Mouse (Mus musculus) CD8-positive naive resting alpha-beta T cell, adult 2 months (primary cell): ENCODE results near the gene Fbxw10.
A peak's percentile ranks its signal among the peaks of the same experiment; 100 is the strongest.

Source experiments
- DNase-seq, 2 experiments: peaks; one replicate each; pipeline ENCODE4 v3.0.0; 2022; ENCODE audit warnings: low read depth in 2 of 2, low spot score in 2 of 2

Fbxw10 gene

DNA sequence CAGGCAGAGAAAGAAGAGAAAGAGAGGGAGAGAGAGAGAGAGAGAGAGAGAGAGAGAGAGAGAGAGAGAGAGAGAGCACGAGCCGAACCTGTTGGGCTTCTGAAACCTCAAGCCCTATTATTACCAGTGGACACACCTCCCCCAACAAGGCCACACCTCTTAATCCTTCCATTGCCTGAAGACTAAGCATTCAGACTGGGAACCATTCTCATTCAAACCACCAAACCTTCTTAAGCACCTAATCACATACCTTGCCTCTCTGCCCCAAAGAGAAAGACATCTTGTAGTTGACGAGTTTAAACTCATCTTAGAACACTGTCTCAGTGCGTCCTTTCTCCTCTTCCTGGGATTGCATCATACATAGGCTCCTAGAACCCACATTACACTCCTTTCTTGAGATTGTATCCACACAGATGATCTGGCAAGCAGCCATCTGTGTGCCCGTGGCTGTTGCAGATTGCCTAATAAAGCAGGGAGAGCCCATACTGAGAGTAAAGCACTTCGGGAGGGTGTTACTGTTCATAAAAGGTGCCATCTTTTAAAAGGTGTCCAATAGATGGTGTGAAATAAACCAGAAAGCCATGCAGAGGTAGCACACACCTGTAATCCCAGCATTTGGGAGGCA, 57.1 kb downstream of the Fbxw10 start:
- no peak for DNase-seq

- peak in 1 of 2 experiments; percentile 8 for DNase-seq
Observed at GRCm38 (mm10) chr11:62909720-62910306, 62.9 kb downstream of the Fbxw10 start.

DNA sequence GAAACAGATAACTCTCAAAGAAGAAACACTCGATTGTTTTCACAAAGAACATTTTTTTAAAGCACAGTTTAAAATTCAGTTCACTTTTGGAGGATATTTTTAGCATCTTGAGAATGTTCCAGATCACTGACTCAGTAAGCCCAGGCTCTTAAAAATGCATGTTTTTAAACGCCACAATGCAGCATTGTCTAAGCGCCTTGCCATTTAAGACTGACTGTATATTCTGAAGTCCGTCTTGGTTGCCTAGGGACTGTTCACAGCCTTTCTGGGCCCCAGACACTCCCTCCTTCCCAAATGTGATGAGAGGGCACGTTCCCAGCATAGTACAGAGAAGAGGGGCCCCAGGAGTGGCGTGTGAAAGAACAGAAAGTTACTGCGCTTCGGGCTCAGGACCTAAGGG, 64.5 kb downstream of the Fbxw10 start:
- DNase-seq = no peak

DNA sequence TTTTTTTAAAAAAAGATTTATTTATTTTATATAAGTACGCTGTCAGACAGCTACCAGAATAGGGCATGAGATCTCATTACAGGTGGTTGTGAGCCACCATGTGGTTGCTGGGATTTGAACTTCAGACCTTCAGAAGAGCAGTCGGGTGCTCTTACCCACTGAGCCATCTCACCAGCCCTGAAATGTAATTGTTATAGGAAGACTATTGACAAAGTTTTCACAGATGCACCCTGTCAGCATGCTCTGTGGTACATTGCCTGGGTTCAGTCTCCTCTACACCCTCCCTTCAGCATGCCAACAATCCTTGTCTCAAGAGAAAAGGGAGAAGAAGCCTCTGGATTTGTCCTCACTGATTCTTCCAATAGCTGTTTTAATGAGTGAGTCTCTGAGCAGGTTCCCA, 66.3 kb downstream of the Fbxw10 start:
- DNase-seq = no peak

DNA sequence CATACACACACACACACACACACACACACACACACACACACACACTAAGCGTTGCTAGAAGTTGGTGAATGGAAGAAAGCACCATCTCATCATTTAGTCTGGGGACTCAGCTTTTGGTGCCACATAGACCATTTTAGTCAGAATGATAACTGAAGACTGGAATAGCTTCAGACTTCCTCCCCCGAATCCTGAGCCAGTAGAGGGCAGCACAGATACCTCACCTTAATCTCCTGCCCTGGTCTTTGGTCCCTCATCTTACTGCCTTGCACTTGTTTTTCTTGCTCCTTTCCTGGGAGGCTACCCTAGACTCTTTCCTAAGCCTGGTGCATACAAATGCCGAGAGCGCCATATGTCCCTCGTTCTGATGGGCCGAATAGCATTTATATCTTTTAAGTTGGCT, 67.7 kb downstream of the Fbxw10 start:
- DNase-seq = no peak

- no peak for DNase-seq
Observed at GRCm38 (mm10) chr11:62915486-62915885, 68.6 kb downstream of the Fbxw10 start.

- no peak for DNase-seq
Observed at GRCm38 (mm10) chr11:62916765-62917164, 69.9 kb downstream of the Fbxw10 start.

DNA sequence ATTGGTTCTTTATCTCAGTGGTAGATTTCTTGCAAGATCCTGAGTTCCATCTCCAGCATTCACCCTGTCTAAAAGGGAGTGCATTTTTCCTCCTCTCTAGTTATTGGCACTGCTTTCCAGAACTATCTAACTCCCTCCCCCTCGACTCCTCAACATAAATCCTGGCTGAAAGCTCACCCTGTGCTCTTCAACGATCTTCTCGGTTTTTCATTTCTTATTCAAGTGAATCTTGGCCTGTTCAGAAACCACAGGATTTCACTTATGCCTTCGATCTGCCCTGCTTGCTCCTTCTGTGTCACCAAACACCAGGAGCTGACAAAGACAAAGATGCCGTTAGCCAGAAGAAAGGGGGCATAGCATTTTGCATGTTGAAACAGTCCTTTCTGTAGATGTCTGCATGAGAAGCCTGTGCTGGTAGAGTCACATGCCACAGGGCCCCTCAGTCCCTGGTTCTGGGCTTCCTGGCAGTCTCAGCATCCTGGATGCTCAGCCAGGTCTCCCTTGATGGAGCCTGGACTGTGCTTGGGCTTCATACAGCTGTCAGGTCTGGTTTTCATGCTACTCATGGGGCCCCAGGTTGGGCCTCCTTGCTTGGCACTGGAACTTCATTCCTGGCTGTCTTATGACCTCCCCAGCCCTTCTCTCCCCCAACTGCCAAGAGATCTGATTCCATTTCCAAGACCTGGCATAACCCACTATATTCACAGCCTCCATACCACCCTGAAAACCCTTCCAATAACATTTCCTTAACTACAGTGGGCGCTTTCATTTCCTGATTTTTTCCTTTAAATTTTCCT, 73.3 kb downstream of the Fbxw10 start:
- DNase-seq = no peak

- DNase-seq = no peak
Observed at GRCm38 (mm10) chr11:62920743-62921050, 73.8 kb downstream of the Fbxw10 start.

- DNase-seq = peak in 1 of 2 experiments; percentile 28
Observed at GRCm38 (mm10) chr11:62921052-62921977, 74.4 kb downstream of the Fbxw10 start.

DNA sequence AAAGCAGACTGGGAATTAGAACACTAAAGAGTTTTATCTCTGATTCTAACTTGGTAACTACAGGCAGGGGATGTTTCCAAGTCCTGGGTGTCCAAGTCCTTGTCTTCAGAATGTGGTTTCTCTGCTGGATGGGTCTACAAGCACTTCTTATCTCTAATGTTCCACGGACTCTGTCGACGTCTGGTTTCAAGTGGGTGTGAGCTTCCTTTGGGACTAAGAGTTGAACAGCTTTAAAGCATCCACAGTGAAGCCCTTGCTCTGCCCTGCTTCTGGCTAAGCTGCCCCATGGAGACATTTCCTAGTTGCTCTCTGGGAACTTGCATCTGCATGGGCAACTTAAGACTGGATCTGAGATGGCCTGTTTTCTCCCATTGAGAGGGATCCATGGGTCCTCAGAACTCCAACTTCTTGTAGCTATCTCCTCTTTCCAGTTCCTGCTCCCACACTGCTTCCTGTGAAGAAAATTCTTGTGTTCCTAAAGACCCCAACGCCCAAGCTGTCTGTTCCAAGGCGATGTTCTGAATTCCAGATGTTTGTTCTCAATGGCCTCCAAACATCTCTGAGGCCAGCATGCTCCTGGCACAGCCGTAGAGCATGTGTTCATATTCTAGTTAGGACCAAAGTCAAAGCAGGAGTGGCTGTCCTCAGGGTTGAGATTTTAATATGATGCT, 77.4 kb downstream of the Fbxw10 start:
- DNase-seq = no peak
